Mouse (Mus musculus): ENCODE measurements around the gene Pex6.

Pex6 gene

GRCm38 (mm10) chr17:46710959-46711597 is at the start of gene Pex6:
Gene Pex6, plus strand, starts transcription at chr17:46711463.
- DNase-seq (ENCODE audit: low read depth, low spot score), result peak; percentile 93

- DNase-seq (ENCODE audit: low read depth, low spot score), result no peak
These were observed 49.3 kb upstream of the Pex6 start for GRCm38 (mm10) chr17:46661981-46662380.

GRCm38 (mm10) chr17:46662730-46663129 is 48.5 kb upstream of the Pex6 start:
- DNase-seq (ENCODE audit: low read depth, low spot score), result no peak

GRCm38 (mm10) chr17:46667712-46668111 is 43.6 kb upstream of the Pex6 start:
- no peak for DNase-seq (ENCODE audit: low read depth, low spot score)

- DNase-seq (ENCODE audit: low read depth, low spot score), result no peak
These were observed 41.4 kb upstream of the Pex6 start for GRCm38 (mm10) chr17:46669911-46670310.

- DNase-seq (ENCODE audit: low read depth, low spot score), result peak; percentile 92
These were observed 37.3 kb upstream of the Pex6 start, which contains the start of gene Rrp36 for GRCm38 (mm10) chr17:46673850-46674529. Gene Rrp36, minus strand, starts transcription at chr17:46674352.

- DNase-seq (ENCODE audit: low read depth, low spot score), result peak; percentile 11
These were observed 36.6 kb upstream of the Pex6 start for GRCm38 (mm10) chr17:46674530-46675283.

GRCm38 (mm10) chr17:46678416-46678815 is 32.8 kb upstream of the Pex6 start, which contains the start of gene Mea1:
Gene Mea1, plus strand, starts transcription at chr17:46678793.
- no peak for DNase-seq (ENCODE audit: low read depth, low spot score)

GRCm38 (mm10) chr17:46678911-46679310 is 32.4 kb upstream of the Pex6 start:
- no peak for DNase-seq (ENCODE audit: low read depth, low spot score)

- DNase-seq (ENCODE audit: low read depth, low spot score), result peak; percentile 59
These were observed 31.2 kb upstream of the Pex6 start for GRCm38 (mm10) chr17:46679843-46680759.

- DNase-seq (ENCODE audit: low read depth, low spot score), result peak; percentile 98
These were observed 30.4 kb upstream of the Pex6 start, which contains the start of gene Klhdc3 for GRCm38 (mm10) chr17:46680760-46681373. Gene Klhdc3, minus strand, starts transcription at chr17:46680914.

GRCm38 (mm10) chr17:46681466-46682118 is 29.7 kb upstream of the Pex6 start:
- DNase-seq (ENCODE audit: low read depth, low spot score), result no peak

- DNase-seq (ENCODE audit: low read depth, low spot score), result no peak
These were observed 28.4 kb upstream of the Pex6 start for GRCm38 (mm10) chr17:46682654-46683389.

GRCm38 (mm10) chr17:46685913-46686312 is 25.4 kb upstream of the Pex6 start:
- DNase-seq (ENCODE audit: low read depth, low spot score), result peak; percentile 53

- no peak for DNase-seq (ENCODE audit: low read depth, low spot score)
These were observed 20.6 kb upstream of the Pex6 start for GRCm38 (mm10) chr17:46690665-46691064.

GRCm38 (mm10) chr17:46691390-46691789 is 19.9 kb upstream of the Pex6 start:
- peak; percentile 21 for DNase-seq (ENCODE audit: low read depth, low spot score)

GRCm38 (mm10) chr17:46694517-46695063 is 16.7 kb upstream of the Pex6 start:
- no peak for DNase-seq (ENCODE audit: low read depth, low spot score)

GRCm38 (mm10) chr17:46698515-46698914 is 12.7 kb upstream of the Pex6 start:
- no peak for DNase-seq (ENCODE audit: low read depth, low spot score)

GRCm38 (mm10) chr17:46699245-46699644 is 12.0 kb upstream of the Pex6 start:
- DNase-seq (ENCODE audit: low read depth, low spot score), result no peak
